Mouse (Mus musculus) ES-Bruce4 (cell line): ENCODE measurements around the gene Btnl2. TPM values are rescaled to one million over a fixed set of nuclear protein-coding genes. Genes with fewer than 3 reads are reported as not detected.

Source experiments
- H3K27ac ChIP-seq: 2 replicates; pipeline ENCODE4 v1.5.1; 2012; ENCODE audit warnings: low read length, inconsistent platforms; ENCODE audit not compliant: insufficient read depth
- H3K27me3 ChIP-seq: 2 replicates; pipeline ENCODE4 v1.6.1; 2012; ENCODE audit warnings: mild to moderate bottlenecking, low read length, inconsistent platforms; ENCODE audit not compliant: control insufficient read depth, poor library complexity, insufficient read depth, severe bottlenecking
- H3K36me3 ChIP-seq: 2 replicates; pipeline ENCODE4 v1.6.1; 2012; ENCODE audit warnings: inconsistent platforms, mild to moderate bottlenecking, low read length, moderate library complexity; ENCODE audit not compliant: control insufficient read depth, poor library complexity, insufficient read depth, severe bottlenecking
- H3K4me1 ChIP-seq: one replicate; pipeline ENCODE4 v1.8.1; 2011; ENCODE audit warnings: low read length; ENCODE audit not compliant: control insufficient read depth, insufficient read depth
- H3K4me3 ChIP-seq: 2 replicates; pipeline ENCODE4 v1.5.1; 2011; ENCODE audit warnings: low read depth, mild to moderate bottlenecking, low read length
- H3K9ac ChIP-seq: 2 replicates; pipeline ENCODE4 v1.6.1; 2012; ENCODE audit warnings: low read depth, mild to moderate bottlenecking, inconsistent platforms; ENCODE audit not compliant: poor library complexity, severe bottlenecking
- H3K9me3 ChIP-seq: replicated peaks from 2 replicates; pipeline ENCODE4 v1.6.1; 2012; ENCODE audit warnings: mild to moderate bottlenecking, low read length, inconsistent platforms; ENCODE audit not compliant: control insufficient read depth, poor library complexity, insufficient read depth, severe bottlenecking
- CTCF ChIP-seq: IDR thresholded peaks from one replicate; pipeline ENCODE4 v1.8.1; 2011; ENCODE audit warnings: low read depth, low read length
- EP300 ChIP-seq: IDR thresholded peaks from 2 replicates; pipeline ENCODE4 v1.6.1; 2011; ENCODE audit warnings: low read depth, low read length; ENCODE audit not compliant: insufficient read depth
- POLR2A ChIP-seq: IDR thresholded peaks from one replicate; pipeline ENCODE4 v1.8.1; 2011; ENCODE audit warnings: low read length; ENCODE audit not compliant: insufficient read depth
- polyA plus RNA-seq: library from polyadenylated mRNA; stranded (reverse); fragments of >200 nt; gene quantifications from 2 replicates; pipeline ENCODE4 v1.2.4, GENCODE M21; 2011; ENCODE audit warnings: low read depth; ENCODE audit not compliant: missing spikeins, insufficient read depth, insufficient read length

Btnl2 gene
- not detected in 2 replicates for polyA plus RNA-seq

DNA sequence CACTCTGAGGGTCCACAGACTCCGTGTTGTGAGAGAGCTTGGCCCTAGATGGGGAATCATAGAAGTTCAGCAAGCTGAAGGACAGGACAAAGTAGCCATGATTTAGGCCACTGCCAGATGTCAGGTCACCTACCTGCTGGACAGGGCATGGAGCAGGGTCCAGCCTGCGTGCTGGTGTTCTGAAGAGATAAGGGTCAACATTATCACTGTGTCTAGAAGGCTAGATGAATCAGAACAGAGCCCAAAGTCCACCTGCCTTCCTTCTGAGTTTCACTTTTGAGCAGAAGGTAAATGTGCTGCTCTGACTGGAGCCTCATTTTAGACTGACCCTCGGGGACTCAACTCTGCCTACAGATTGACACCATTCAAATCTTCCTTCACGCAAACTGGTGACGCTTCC lies at the start of gene Btnl2:
Gene Btnl2 (plus strand): TSS at position 284 of the 400 bp plus-strand sequence.
- H3K9ac ChIP-seq, result no peak within 1 kb of the TSS
- H3K36me3 ChIP-seq, result no peaks in the 10 kb centered on the region
- no peak for TF ChIP-seq CTCF
- no peak for TF ChIP-seq POLR2A
- TF ChIP-seq EP300, result no peak
- no peaks in the 10 kb centered on the region for H3K27me3 ChIP-seq
- H3K27ac ChIP-seq, result no peak within 1 kb of the TSS
- H3K9me3 ChIP-seq, result no peaks in the 10 kb centered on the region
- no peaks in the 10 kb centered on the region for H3K4me1 ChIP-seq
- no peak within 1 kb of the TSS for H3K4me3 ChIP-seq

DNA sequence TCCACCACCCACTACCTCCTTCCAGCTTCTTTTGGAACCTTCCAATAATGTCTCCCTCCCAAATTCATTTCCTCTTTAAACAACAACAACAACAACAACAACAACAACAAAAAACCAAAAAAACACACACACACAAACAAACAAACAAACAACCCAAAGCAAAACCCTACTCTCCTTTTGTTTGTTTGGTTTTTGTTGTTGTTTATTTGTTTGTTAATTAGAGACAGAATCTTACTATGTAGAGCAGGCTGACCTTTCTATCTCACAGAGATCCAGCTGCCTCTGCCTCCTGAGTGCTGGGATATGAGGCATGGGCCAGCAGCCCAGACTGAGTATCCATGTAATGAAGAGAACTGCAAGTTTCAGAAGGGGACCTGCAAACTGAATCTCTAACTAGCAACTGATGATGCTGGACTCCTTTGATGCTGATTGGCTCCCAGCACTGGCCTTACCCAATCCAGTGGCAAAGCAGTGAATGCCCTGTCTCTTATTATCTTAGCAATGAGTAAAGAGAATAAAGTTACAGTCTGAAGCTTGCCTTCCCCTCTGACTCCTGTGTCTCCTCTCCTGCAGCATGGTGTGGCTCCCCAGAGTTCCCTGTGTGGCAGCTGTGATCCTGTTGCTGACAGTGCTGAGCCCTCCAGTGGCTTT lies 49.1 kb upstream of the Btnl2 start, which contains the start of gene H2-Eb1:
Gene H2-Eb1 (plus strand): TSS at position 488 of the 651 bp plus-strand sequence.
- Histone ChIP-seq H3K27me3 (no peaks in the 10 kb centered on the region), H3K9ac (no peak within 1 kb of the TSS), H3K27ac (no peak within 1 kb of the TSS), H3K4me1 (no peaks in the 10 kb centered on the region), H3K4me3 (no peak within 1 kb of the TSS), H3K36me3 (no peaks in the 10 kb centered on the region), H3K9me3 (no peaks in the 10 kb centered on the region)
- TF ChIP-seq POLR2A, result no peak
- no peak for TF ChIP-seq EP300
- no peak for TF ChIP-seq CTCF

DNA sequence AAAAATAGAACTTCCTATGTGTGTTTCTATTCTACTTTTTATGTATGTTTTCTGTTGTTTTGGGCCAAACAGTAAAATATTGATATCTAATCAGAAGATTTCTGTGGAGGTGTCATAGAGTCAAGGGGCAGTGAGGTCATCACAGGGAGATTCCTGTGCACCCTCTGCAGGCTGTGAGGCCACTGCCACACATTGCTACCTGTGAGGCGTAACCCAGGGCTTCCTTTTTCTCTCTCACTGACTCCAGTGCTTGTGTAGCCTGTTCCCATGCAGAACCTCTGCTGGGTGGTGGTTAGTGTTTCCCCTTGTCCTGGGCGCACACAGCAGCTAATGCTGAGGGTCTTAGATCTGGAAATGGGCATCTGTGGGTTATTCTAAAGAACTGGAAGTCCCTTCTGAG lies 48.2 kb upstream of the Btnl2 start:
- Histone ChIP-seq H3K9me3 (no peaks in the 10 kb centered on the region), H3K9ac (no peak overlapping the region), H3K36me3 (no peaks in the 10 kb centered on the region), H3K4me1 (no peaks in the 10 kb centered on the region), H3K27ac (no peak overlapping the region), H3K4me3 (no peak overlapping the region), H3K27me3 (no peaks in the 10 kb centered on the region)
- TF ChIP-seq EP300 (no peak), CTCF (no peak), POLR2A (no peak)

DNA sequence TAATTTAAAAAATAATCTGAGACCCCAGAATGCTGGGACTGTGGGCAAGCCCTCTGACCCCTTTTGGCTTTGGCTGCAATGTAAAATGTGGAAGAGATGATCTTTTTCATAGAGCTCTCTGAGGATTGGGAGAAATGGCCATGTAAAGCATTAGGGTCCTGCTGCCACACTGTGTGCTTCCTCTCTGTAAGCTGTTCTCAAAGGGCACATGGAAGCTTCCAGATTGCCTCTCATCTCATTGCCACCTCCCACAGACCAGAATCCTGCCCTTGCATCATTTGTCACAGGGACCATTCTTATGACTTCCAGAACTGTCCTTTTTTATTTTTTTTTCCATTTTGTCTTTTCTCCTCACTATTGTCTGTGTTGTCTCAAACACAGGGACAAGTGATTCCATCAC lies 47.4 kb upstream of the Btnl2 start:
- no peak overlapping the region for H3K27ac ChIP-seq
- no peaks in the 10 kb centered on the region for H3K27me3 ChIP-seq
- no peak overlapping the region for H3K9ac ChIP-seq
- no peaks in the 10 kb centered on the region for H3K4me1 ChIP-seq
- H3K4me3 ChIP-seq, result no peak overlapping the region
- no peaks in the 10 kb centered on the region for H3K9me3 ChIP-seq
- TF ChIP-seq EP300, result no peak
- no peak for TF ChIP-seq CTCF
- TF ChIP-seq POLR2A, result no peak
- no peaks in the 10 kb centered on the region for H3K36me3 ChIP-seq

DNA sequence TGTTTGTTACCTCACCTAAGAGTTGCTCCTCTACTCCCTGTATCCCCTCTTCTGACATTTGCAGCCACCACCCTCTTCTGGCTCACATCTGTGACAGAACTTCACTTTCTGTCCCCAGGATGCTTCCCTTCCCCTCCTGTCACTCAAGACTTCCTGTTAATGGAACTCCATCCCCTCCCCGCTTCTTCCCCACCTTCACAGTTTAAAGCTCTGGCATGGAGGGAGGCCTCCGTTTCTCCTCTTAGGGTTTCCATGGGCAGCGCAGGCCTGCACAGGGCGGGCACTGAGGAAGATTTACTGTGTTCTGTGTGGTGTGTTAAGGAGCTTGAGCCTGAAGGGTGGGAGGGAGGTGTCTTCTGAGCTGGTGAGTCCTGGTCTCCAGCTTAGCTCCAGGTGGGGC lies 46.5 kb upstream of the Btnl2 start:
- Histone ChIP-seq H3K9ac (no peak overlapping the region), H3K36me3 (no peaks in the 10 kb centered on the region), H3K4me3 (no peak overlapping the region), H3K27me3 (no peaks in the 10 kb centered on the region), H3K27ac (no peak overlapping the region), H3K9me3 (no peaks in the 10 kb centered on the region), H3K4me1 (no peaks in the 10 kb centered on the region)
- TF ChIP-seq EP300 (no peak), POLR2A (no peak), CTCF (no peak)

DNA sequence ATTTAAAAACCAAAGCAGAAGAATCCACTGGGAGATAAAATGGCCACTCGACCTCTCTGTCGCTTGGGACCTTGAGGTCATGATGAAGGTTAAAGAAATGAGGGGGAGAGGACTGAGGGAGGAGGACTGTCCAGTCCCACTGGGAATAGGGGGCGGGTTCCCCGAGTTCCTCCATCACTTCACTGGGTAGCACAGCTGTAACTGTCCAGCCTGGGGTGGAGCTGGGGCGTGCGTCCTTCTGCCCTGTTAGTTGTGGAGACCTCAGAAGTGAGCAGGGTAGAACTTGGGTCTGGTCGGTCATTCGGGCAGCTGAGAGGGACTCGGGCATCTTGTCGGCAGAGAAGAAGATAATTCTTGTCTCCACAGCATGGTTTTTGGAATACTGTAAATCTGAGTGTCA lies 45.4 kb upstream of the Btnl2 start:
- no peaks in the 10 kb centered on the region for H3K4me1 ChIP-seq
- H3K27ac ChIP-seq, result no peak overlapping the region
- H3K9me3 ChIP-seq, result no peaks in the 10 kb centered on the region
- H3K4me3 ChIP-seq, result peak overlapping the region; percentile 51
- TF ChIP-seq CTCF (no peak), POLR2A (no peak), EP300 (no peak)
- H3K27me3 ChIP-seq, result no peaks in the 10 kb centered on the region
- no peaks in the 10 kb centered on the region for H3K36me3 ChIP-seq
- no peak overlapping the region for H3K9ac ChIP-seq
